Mouse (Mus musculus): Measurements from ENCODE around the gene Akap4.

- TF ChIP-seq POLR2AphosphoS5 (IDR thresholded peaks at IDR 0.05; ENCODE audit: insufficient replicate concordance, low read depth, low read length) (no peak), GATA1 (IDR thresholded peaks at IDR 0.05; ENCODE audit: borderline replicate concordance, low read length) (no peak), CTCF (IDR thresholded peaks at IDR 0.05; ENCODE audit: low read depth, low read length) (no peak), TAL1 (conservative IDR thresholded peaks at IDR 0.05; ENCODE audit: low read depth, low read length) (no peak), GATA2 (IDR thresholded peaks at IDR 0.05; ENCODE audit: borderline replicate concordance, low read depth, low read length) (no peak)
These were observed at the start of gene Akap4 for GRCm38 (mm10) chrX:7067219-7067618.

Measured in G1E (cell line).